Mouse (Mus musculus) liver, embryonic 15.5 days (tissue): ENCODE measurements at regions not wholly inside any gene's neighbourhood (a gene's known extent, or its start where the extent isn't known, plus 50 kb on each side); places are given as distances from the start of the nearest gene placed in this dataset.

Experiments
- ATAC-seq: fragments of 200-750 bp; cut with Nextera tagmentation; 2 replicates; pipeline ENCODE4 v1.8.0; 2017; ENCODE audit warnings: moderate number of reproducible peaks, mild to moderate bottlenecking, moderate library complexity; ENCODE audit not compliant: insufficient read depth
- H3K27ac ChIP-seq: fragments of 300-500 bp; sonication (generic); replicated peaks from 2 replicates; pipeline ENCODE4 v1.5.1; 2015; ENCODE audit warnings: mild to moderate bottlenecking, inconsistent platforms
- H3K27me3 ChIP-seq: fragments of 300-500 bp; sonication (generic); 2 replicates; pipeline ENCODE4 v1.6.1; 2015; ENCODE audit warnings: mild to moderate bottlenecking, inconsistent platforms
- H3K36me3 ChIP-seq: fragments of 300-500 bp; sonication (generic); replicated peaks from 2 replicates; pipeline ENCODE4 v1.6.1; 2015; ENCODE audit warnings: moderate library complexity, mild to moderate bottlenecking, inconsistent platforms
- H3K4me1 ChIP-seq: fragments of 300-500 bp; sonication (generic); replicated peaks from 2 replicates; pipeline ENCODE4 v1.6.1; 2015; ENCODE audit warnings: inconsistent platforms
- H3K4me2 ChIP-seq: fragments of 300-500 bp; sonication (generic); 2 replicates; pipeline ENCODE4 v1.6.1; 2015; ENCODE audit warnings: moderate library complexity, mild to moderate bottlenecking, inconsistent platforms
- H3K4me3 ChIP-seq: fragments of 300-500 bp; sonication (generic); replicated peaks from 2 replicates; pipeline ENCODE4 v1.5.1; 2015; ENCODE audit warnings: mild to moderate bottlenecking, inconsistent platforms
- H3K9ac ChIP-seq: fragments of 300-500 bp; sonication (generic); 2 replicates; pipeline ENCODE4 v1.6.1; 2015; ENCODE audit warnings: moderate library complexity, mild to moderate bottlenecking, inconsistent platforms
- H3K9me3 ChIP-seq: fragments of 300-500 bp; sonication (generic); replicated peaks from 2 replicates; pipeline ENCODE4 v1.6.1; 2016; ENCODE audit warnings: inconsistent platforms
- WGBS: fragments of 180-500 bp; shearing (Covaris S2); methylation state at CpG from one replicate; pipeline ENCODE4 v1.1.7; 2015; ENCODE audit warnings: mixed read lengths; ENCODE audit not compliant: insufficient replicate concordance; 5-methylcytosine and 5-hydroxymethylcytosine counted together

GRCm38 (mm10) chr4:99574021-99574531, 82.0 kb upstream of the Foxd3 start:
- Histone ChIP-seq H3K27ac (no peak overlapping the region), H3K4me1 (no peaks in the 10 kb centered on the region; the same call in 1 of the 2 replicates), H3K9ac (no peak overlapping the region), H3K4me3 (no peak overlapping the region), H3K36me3 (no peaks in the 10 kb centered on the region), H3K27me3 (peaks cover 22% of the 10 kb centered on the region), H3K4me2 (no peak overlapping the region), H3K9me3 (no peaks in the 10 kb centered on the region)
- no peak for ATAC-seq
- WGBS: 57% methylated on average over 11 of the region's 11 CpGs

DNA sequence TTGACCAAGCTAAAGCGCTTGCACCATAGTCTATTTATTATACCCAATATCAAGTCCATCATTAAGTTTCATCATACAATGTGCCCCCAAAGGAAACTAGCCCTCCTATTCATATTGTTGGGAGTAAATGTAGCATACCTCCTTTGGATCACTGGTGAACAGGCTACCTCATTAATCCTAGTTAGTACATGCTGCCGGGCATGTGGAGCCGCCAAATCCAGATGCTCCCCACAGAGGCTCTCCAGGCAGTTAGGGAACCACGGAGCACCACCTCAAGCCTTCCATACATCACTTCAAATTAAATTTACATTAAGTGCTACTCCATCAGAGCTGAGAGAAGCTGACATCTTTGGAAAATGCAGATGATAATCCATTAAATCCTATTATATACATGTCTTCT, 81.1 kb upstream of the Foxd3 start:
- WGBS: 39% methylated on average over 4 of the region's 4 CpGs
- no peak for ATAC-seq

GRCm38 (mm10) chr4:99597781-99598180, 58.3 kb upstream of the Foxd3 start:
- no peak overlapping the region for H3K27ac ChIP-seq
- no peaks in the 10 kb centered on the region for H3K36me3 ChIP-seq
- no peak overlapping the region for H3K4me3 ChIP-seq
- H3K9ac ChIP-seq: no peak overlapping the region
- no peak for ATAC-seq
- no peak overlapping the region for H3K4me2 ChIP-seq
- no peaks in the 10 kb centered on the region; the same call in 1 of the 2 replicates for H3K4me1 ChIP-seq
- no peaks in the 10 kb centered on the region for H3K27me3 ChIP-seq
- 69% methylated on average over 5 of the region's 5 CpGs for WGBS
- H3K9me3 ChIP-seq: no peaks in the 10 kb centered on the region

More for the DNA sequence above, 81.1 kb upstream of the Foxd3 start:
- no peak overlapping the region for H3K9ac ChIP-seq
- H3K27me3 ChIP-seq: peaks cover 22% of the 10 kb centered on the region
- H3K4me2 ChIP-seq: no peak overlapping the region
- no peaks in the 10 kb centered on the region for H3K36me3 ChIP-seq
- H3K4me3 ChIP-seq: no peak overlapping the region
- no peak overlapping the region for H3K27ac ChIP-seq
- no peaks in the 10 kb centered on the region; the same call in 1 of the 2 replicates for H3K4me1 ChIP-seq
- no peaks in the 10 kb centered on the region for H3K9me3 ChIP-seq

GRCm38 (mm10) chr4:99600741-99601140, 55.4 kb upstream of the Foxd3 start:
- Histone ChIP-seq H3K27ac (no peak overlapping the region), H3K4me2 (peak overlapping the region; percentile 33), H3K4me1 (no peaks in the 10 kb centered on the region; the same call in 1 of the 2 replicates), H3K27me3 (no peaks in the 10 kb centered on the region), H3K36me3 (no peaks in the 10 kb centered on the region), H3K9ac (no peak overlapping the region), H3K4me3 (0 out of 2 replicates have a peak overlapping the region, but pooled peaks have one; percentile 12), H3K9me3 (no peaks in the 10 kb centered on the region)
- WGBS: 28% methylated on average over 10 of the region's 10 CpGs
- no peak for ATAC-seq

DNA sequence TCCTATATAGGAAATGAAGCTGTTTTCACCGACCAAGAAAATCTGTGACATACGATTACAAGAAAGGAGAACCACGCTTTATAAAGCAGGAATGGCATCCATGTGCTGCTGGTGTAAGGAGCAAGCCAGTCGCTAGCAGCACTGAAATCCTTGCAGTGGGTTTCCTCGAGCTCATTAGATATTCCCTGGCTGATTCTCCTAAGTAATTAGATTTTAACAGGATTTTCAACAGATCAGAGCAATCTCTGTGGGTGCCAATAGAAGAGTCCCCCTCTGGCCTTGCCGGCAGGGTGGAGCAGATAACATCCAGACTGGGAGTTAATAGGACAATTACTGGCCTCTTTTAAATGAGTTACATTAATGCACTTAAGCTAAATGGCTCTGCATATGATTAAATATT, 54.6 kb upstream of the Foxd3 start:
- ATAC-seq: no peak

More for the DNA sequence above, 54.6 kb upstream of the Foxd3 start:
- Histone ChIP-seq H3K27ac (no peak overlapping the region), H3K4me1 (no peaks in the 10 kb centered on the region; the same call in 1 of the 2 replicates), H3K4me2 (no peak overlapping the region), H3K4me3 (no peak overlapping the region), H3K9ac (no peak overlapping the region), H3K27me3 (no peaks in the 10 kb centered on the region), H3K9me3 (no peaks in the 10 kb centered on the region), H3K36me3 (no peaks in the 10 kb centered on the region)
- WGBS: 37% methylated on average over 6 of the region's 6 CpGs
